Mouse (Mus musculus): ENCODE measurements around the gene Pzp. TPM values are rescaled to one million over a fixed set of nuclear protein-coding genes. Genes with fewer than 3 reads are reported as not detected.

Gene Pzp
- polyA plus RNA-seq, 1 experiment from 2014 or later, result 0.79 TPM

Other genes with a start within 250 kb of the Pzp start
- 5.5 and 5.9 TPM in 2 replicates for gene Tead4, start 225.9 kb downstream of the Pzp start, polyA plus RNA-seq (2015; fragmentation: Nextera tagmentation; extraction: Ambion mirVana)
- gene Tulp3, start 170.9 kb downstream of the Pzp start, polyA plus RNA-seq (2015; fragmentation: Nextera tagmentation; extraction: Ambion mirVana), result 19.3 and 21.6 TPM in 2 replicates
- gene Rhno1, start 163.8 kb downstream of the Pzp start, polyA plus RNA-seq (2015; fragmentation: Nextera tagmentation; extraction: Ambion mirVana), result 113 and 117 TPM in 2 replicates
- gene Foxm1, start 163.8 kb downstream of the Pzp start, polyA plus RNA-seq (2015; fragmentation: Nextera tagmentation; extraction: Ambion mirVana), result 39.6 and 43.2 TPM in 2 replicates
- gene Tex52, start 151.3 kb downstream of the Pzp start, polyA plus RNA-seq (2015; fragmentation: Nextera tagmentation; extraction: Ambion mirVana), result 0.31 and 0.65 TPM in 2 replicates
- not detected in 2 replicates for gene Gm44596, start 151.2 kb downstream of the Pzp start, polyA plus RNA-seq (2015; fragmentation: Nextera tagmentation; extraction: Ambion mirVana)
- gene Nrip2, start 127.4 kb downstream of the Pzp start, polyA plus RNA-seq (2015; fragmentation: Nextera tagmentation; extraction: Ambion mirVana), result 3.5 and 3.6 TPM in 2 replicates
- gene Itfg2, start 101.8 kb downstream of the Pzp start, polyA plus RNA-seq (2015; fragmentation: Nextera tagmentation; extraction: Ambion mirVana), result 29.6 and 32.2 TPM in 2 replicates
- gene Fkbp4, start 88.0 kb downstream of the Pzp start, polyA plus RNA-seq (2015; fragmentation: Nextera tagmentation; extraction: Ambion mirVana), result 400 and 427 TPM in 2 replicates
- gene A2ml1, start 54.9 kb upstream of the Pzp start, polyA plus RNA-seq (2015; fragmentation: Nextera tagmentation; extraction: Ambion mirVana), result 4.9 and 7.3 TPM in 2 replicates
- not detected in 2 replicates for gene Klrb1a, start 96.8 kb upstream of the Pzp start, polyA plus RNA-seq (2015; fragmentation: Nextera tagmentation; extraction: Ambion mirVana)
- gene Clec2h, start 135.7 kb upstream of the Pzp start, polyA plus RNA-seq (2015; fragmentation: Nextera tagmentation; extraction: Ambion mirVana), result 0.50 TPM in 1 of 2 replicates, not detected in the other
- not detected in 2 replicates for gene Klrb1, start 196.3 kb upstream of the Pzp start, polyA plus RNA-seq (2015; fragmentation: Nextera tagmentation; extraction: Ambion mirVana)

Measured in lung, embryonic 16.5 days (tissue).